Mouse (Mus musculus) lung, postnatal 0 days (tissue): ENCODE measurements around the gene Myoz1. TPM values are rescaled to one million over a fixed set of nuclear protein-coding genes. Genes with fewer than 3 reads are reported as not detected.

Experiments used
- ATAC-seq: fragments of 200-750 bp; cut with Nextera tagmentation; 2 replicates; pipeline ENCODE4 v1.8.0; 2017; ENCODE audit warnings: moderate library complexity
- DNase-seq: peaks from one replicate; pipeline ENCODE4 v3.0.0-alpha.2; 2016; ENCODE audit warnings: low spot score
- H3K27ac ChIP-seq: fragments of 300-500 bp; sonication (generic); 2 replicates; pipeline ENCODE4 v1.5.1; 2014; ENCODE audit warnings: antibody characterized with exemption, mild to moderate bottlenecking, low read length, mixed read lengths
- H3K27me3 ChIP-seq: fragments of 300-500 bp; sonication (generic); replicated peaks from 2 replicates; pipeline ENCODE4 v1.6.1; 2014; ENCODE audit warnings: low read length, mixed read lengths; ENCODE audit not compliant: insufficient read depth
- H3K36me3 ChIP-seq: fragments of 300-500 bp; sonication (generic); 2 replicates; pipeline ENCODE4 v1.6.1; 2014; ENCODE audit warnings: low read length, mixed read lengths; ENCODE audit not compliant: insufficient read depth
- H3K4me1 ChIP-seq: fragments of 300-500 bp; sonication (generic); 2 replicates; pipeline ENCODE4 v1.6.1; 2014; ENCODE audit warnings: antibody characterized with exemption, low read depth, low read length, mixed read lengths; ENCODE audit not compliant: insufficient read depth
- H3K4me2 ChIP-seq: fragments of 300-500 bp; sonication (generic); replicated peaks from 2 replicates; pipeline ENCODE4 v1.6.1; 2014; ENCODE audit warnings: low read depth, mild to moderate bottlenecking, low read length, moderate library complexity, mixed read lengths
- H3K4me3 ChIP-seq: fragments of 300-500 bp; sonication (generic); 2 replicates; pipeline ENCODE4 v1.5.1; 2014; ENCODE audit warnings: low read depth, low read length
- H3K9ac ChIP-seq: fragments of 300-500 bp; sonication (generic); replicated peaks from 2 replicates; pipeline ENCODE4 v1.6.1; 2014; ENCODE audit warnings: low read depth, mild to moderate bottlenecking
- H3K9me3 ChIP-seq: fragments of 300-500 bp; sonication (generic); 2 replicates; pipeline ENCODE4 v1.6.1; 2016; ENCODE audit warnings: low read length, mixed read lengths
- CTCF ChIP-seq: IDR thresholded peaks from 2 replicates; pipeline ENCODE4 v1.5.1; 2016; ENCODE audit warnings: antibody characterized with exemption, mild to moderate bottlenecking
- EP300 ChIP-seq: IDR thresholded peaks from 2 replicates; pipeline ENCODE4 v1.6.1; 2016; ENCODE audit warnings: antibody characterized with exemption, mild to moderate bottlenecking, control low read depth
- WGBS: fragments of 180-500 bp; shearing (Covaris S2); extraction: QIAGEN DNeasy Blood & Tissue Kit; methylation state at CpG from one replicate; pipeline ENCODE4 v1.1.7; 2014; 5-methylcytosine and 5-hydroxymethylcytosine counted together
- polyA plus RNA-seq: library from polyadenylated mRNA; unstranded; fragments of >200 nt; fragmentation: Nextera tagmentation; extraction: Ambion mirVana; gene quantifications from 2 replicates; pipeline ENCODE4 v1.2.1, GENCODE M21; 2015

Myoz1 gene
- polyA plus RNA-seq, 1 experiment from 2014 or later: 0.38 TPM

DNA sequence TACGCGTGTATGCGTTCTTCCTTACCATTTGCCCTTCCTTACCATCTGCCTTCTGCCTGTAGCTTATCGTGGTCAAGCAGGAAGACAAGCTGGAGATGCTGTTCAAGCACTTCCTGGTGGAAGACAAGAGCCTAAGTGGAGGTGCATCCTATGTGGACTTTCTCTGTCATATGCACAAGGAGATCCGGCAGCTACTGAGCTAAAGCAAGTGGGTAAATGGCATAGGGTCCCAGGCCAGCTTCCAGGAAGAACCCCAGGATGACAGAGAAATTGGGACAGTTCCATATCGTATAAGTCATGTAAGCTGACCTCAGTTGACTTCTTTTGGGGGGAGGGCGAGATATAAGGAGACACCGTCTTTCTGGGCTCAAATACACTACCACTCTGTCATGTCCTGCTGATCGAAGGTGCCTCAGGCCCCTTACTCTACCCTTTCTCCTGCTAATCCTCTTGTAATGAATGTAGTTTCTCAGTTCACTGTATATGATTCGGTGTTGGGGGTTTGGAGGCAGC is 37.3 kb upstream of the Myoz1 start:
- H3K4me1 ChIP-seq: peaks cover 16% of the 10 kb centered on the region
- WGBS: 82% methylated on average over 10 of the region's 10 CpGs
- no peak overlapping the region for H3K27ac ChIP-seq
- peaks cover 19% of the 10 kb centered on the region for H3K36me3 ChIP-seq
- H3K9me3 ChIP-seq: no peaks in the 10 kb centered on the region
- no peak for ATAC-seq
- H3K9ac ChIP-seq: no peak overlapping the region
- no peaks in the 10 kb centered on the region for H3K27me3 ChIP-seq
- no peak overlapping the region for H3K4me2 ChIP-seq
- TF ChIP-seq EP300 (no peak), CTCF (no peak)
- no peak for DNase-seq
- no peak overlapping the region for H3K4me3 ChIP-seq

DNA sequence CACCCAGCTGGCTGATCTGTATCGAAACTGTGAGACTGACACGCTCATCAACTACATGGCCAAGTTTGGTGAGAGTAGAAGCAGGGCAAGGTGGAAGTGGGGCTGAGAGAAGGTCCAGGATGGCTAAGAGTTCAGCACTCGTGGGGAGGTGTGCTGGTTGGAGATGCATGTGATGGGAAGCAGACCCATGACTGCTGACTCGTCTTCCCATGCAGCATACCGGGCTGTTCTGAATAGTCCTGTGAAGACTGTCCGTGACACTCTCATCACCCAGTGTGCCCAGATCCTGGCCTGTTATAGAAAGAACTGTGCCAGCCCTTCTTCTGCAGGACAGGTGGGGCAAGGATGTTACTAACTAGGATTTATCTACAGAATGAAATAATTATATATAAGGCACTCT is 35.4 kb upstream of the Myoz1 start:
- H3K27me3 ChIP-seq: no peaks in the 10 kb centered on the region
- DNase-seq (no peak), ATAC-seq (no peak)
- no peak overlapping the region for H3K4me3 ChIP-seq
- H3K9ac ChIP-seq: no peak overlapping the region
- H3K4me2 ChIP-seq: no peak overlapping the region
- no peak for TF ChIP-seq EP300
- TF ChIP-seq CTCF: no peak
- H3K4me1 ChIP-seq: peaks cover 14% of the 10 kb centered on the region
- H3K9me3 ChIP-seq: no peaks in the 10 kb centered on the region
- 92% methylated on average over 6 of the region's 6 CpGs for WGBS
- no peak overlapping the region for H3K27ac ChIP-seq
- peaks cover 38% of the 10 kb centered on the region for H3K36me3 ChIP-seq

DNA sequence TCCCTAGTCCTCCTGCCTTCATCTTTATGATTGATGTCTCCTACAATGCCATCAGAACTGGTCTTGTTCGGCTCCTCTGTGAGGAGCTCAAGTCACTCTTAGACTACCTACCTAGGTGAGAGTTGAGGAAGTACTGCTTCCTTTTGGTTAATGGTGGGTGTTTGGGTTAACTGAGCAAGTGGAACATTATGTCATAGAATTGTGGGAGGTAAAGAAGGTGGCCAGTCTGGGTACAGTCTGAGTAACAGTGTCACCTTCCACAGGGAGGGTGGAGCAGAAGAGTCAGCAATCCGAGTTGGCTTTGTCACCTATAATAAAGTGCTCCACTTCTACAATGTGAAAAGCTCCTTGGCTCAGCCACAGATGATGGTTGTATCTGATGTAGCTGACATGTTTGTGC is 32.7 kb upstream of the Myoz1 start:
- ATAC-seq (no peak), DNase-seq (no peak)
- H3K4me1 ChIP-seq: no peaks in the 10 kb centered on the region; the same call in 1 of the 2 replicates
- H3K9ac ChIP-seq: no peak overlapping the region
- H3K9me3 ChIP-seq: no peaks in the 10 kb centered on the region
- no peak overlapping the region for H3K4me3 ChIP-seq
- peaks cover 60% of the 10 kb centered on the region for H3K36me3 ChIP-seq
- no peak overlapping the region for H3K4me2 ChIP-seq
- no peak for TF ChIP-seq CTCF
- TF ChIP-seq EP300: no peak
- H3K27me3 ChIP-seq: no peaks in the 10 kb centered on the region
- H3K27ac ChIP-seq: no peak overlapping the region
- WGBS: 83% methylated on average over 2 of the region's 2 CpGs

DNA sequence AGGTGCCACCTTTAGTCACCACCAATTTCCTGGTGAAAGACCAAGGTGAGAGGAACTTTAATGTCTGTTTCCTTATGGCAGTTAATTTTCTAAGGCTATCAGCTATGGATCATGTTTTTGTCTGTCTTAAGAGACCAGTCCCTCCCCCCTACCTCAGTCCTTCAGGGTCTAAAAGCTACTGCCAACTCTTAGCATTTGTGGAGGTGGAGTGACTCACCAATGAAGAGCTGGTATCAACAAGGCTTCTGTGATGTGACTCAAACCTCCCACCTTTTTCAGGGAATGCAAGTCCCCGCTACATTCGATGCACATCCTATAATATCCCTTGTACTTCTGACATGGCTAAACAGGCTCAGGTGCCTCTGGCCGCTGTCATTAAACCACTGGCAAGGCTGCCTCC is 30.2 kb upstream of the Myoz1 start:
- no peaks in the 10 kb centered on the region for H3K27me3 ChIP-seq
- no peak overlapping the region for H3K4me3 ChIP-seq
- H3K4me2 ChIP-seq: no peak overlapping the region
- TF ChIP-seq EP300: no peak
- TF ChIP-seq CTCF: no peak
- H3K4me1 ChIP-seq: no peaks in the 10 kb centered on the region
- H3K27ac ChIP-seq: no peak overlapping the region
- no peak for ATAC-seq
- peaks cover 76% of the 10 kb centered on the region for H3K36me3 ChIP-seq
- no peaks in the 10 kb centered on the region for H3K9me3 ChIP-seq
- no peak overlapping the region for H3K9ac ChIP-seq
- no peak for DNase-seq
- 96% methylated on average over 3 of the region's 3 CpGs for WGBS

DNA sequence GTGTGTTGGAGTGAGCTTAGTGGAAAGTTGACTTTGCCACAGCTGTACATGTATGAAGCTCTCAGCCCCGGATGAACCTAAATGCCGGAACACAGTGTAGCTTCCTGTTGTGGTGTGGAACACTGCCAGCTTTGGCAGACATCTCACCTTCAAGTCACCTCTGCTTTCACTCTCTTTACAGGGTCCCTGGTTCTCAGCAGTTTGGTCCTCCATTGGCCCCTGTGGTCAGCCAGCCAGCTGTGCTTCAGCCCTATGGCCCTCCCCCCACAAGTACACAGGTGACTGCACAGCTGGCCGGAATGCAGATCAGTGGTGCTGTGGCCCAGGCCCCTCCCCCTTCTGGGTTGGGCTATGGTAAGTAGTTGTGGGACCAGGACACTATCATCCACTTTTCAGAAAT is 26.2 kb upstream of the Myoz1 start:
- Histone ChIP-seq H3K9me3 (no peaks in the 10 kb centered on the region), H3K4me1 (no peaks in the 10 kb centered on the region), H3K4me2 (no peak overlapping the region), H3K27me3 (no peaks in the 10 kb centered on the region), H3K9ac (no peak overlapping the region), H3K36me3 (peaks cover 74% of the 10 kb centered on the region), H3K4me3 (no peak overlapping the region), H3K27ac (no peak overlapping the region)
- no peak for TF ChIP-seq CTCF
- TF ChIP-seq EP300: no peak
- 52% methylated on average over 3 of the region's 3 CpGs for whole genome bisulfite sequencing
- DNase-seq (no peak), ATAC-seq (peak; percentile 30; the same call in 1 of the 2 replicates)

DNA sequence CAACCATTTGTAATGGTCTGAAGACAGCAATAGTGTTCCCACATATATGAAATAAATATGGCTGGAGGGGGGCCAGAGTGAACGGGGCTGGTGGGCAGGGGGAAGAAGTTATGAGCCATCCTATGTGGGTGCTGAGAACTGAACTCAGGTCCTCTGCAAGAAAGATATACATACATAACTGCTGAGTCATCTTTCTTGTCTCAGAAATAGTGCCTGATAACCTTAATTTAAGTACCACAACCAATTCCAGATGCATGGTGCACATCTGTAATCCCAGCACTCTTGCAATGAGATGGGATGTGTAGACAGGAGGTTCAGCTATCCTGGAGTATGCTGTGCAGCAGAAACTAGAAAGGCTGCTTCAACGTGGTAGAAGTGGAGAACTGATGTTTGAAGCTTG is 25.4 kb upstream of the Myoz1 start:
- ATAC-seq (no peak), DNase-seq (no peak)
- Histone ChIP-seq H3K4me3 (no peak overlapping the region), H3K4me1 (no peaks in the 10 kb centered on the region), H3K36me3 (peaks cover 66% of the 10 kb centered on the region), H3K27me3 (no peaks in the 10 kb centered on the region), H3K9me3 (no peaks in the 10 kb centered on the region), H3K4me2 (no peak overlapping the region), H3K9ac (no peak overlapping the region), H3K27ac (no peak overlapping the region)
- no peak for TF ChIP-seq EP300
- TF ChIP-seq CTCF: no peak
- WGBS: 93% methylated on average over 2 of the region's 2 CpGs

DNA sequence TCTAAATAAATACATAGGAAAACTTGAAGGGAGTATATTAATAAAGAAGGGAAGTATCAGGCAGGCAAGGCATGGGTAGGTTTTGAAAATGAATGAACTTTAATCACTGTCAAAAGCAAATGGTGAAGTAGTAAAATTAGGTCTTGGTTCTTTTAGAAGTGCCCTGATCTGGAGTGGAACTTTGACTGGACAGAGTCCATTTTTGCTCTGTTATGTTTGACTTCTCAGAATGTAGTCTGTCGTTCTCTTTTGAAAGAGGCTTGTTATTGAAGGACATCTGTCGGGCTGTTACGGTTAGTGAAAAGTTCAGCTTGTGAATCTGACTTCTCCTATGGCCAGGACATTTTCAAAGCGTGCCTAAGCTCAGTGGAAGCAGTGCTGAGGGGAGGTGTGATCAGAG is 21.6 kb upstream of the Myoz1 start:
- DNase-seq (no peak), ATAC-seq (no peak)
- Histone ChIP-seq H3K4me1 (peaks cover 8% of the 10 kb centered on the region; the same call in 1 of the 2 replicates), H3K9ac (no peak overlapping the region), H3K4me3 (no peak overlapping the region), H3K36me3 (peaks cover 42% of the 10 kb centered on the region), H3K27ac (no peak overlapping the region), H3K9me3 (no peaks in the 10 kb centered on the region), H3K27me3 (no peaks in the 10 kb centered on the region), H3K4me2 (no peak overlapping the region)
- TF ChIP-seq CTCF (no peak), EP300 (no peak)
- WGBS: 92% methylated on average over 4 of the region's 4 CpGs
